Mouse (Mus musculus) thymus, postnatal 0 days (tissue): ENCODE data around the gene Olfr566. TPM values are rescaled to one million over a fixed set of nuclear protein-coding genes. Genes with fewer than 3 reads are reported as not detected.

ENCODE experiments used
- DNase-seq: peaks from one replicate; pipeline ENCODE4 v3.0.0-alpha.2; 2015; ENCODE audit warnings: low spot score
- polyA plus RNA-seq: library from polyadenylated mRNA; unstranded; fragments of >200 nt; fragmentation: Nextera tagmentation; extraction: Ambion mirVana; gene quantifications from 2 replicates; pipeline ENCODE4 v1.2.1, GENCODE M21; 2015

Gene Olfr566
- polyA plus RNA-seq: not detected in 2 replicates

- no peak for DNase-seq
Measured at GRCm38 (mm10) chr7:102858665-102859064, at the start of gene Olfr566. Olfr566 (minus strand) TSS chr7:102858765.

- DNase-seq: no peak
Measured at GRCm38 (mm10) chr7:102890782-102891181, 32.2 kb upstream of the Olfr566 start, which contains the start of gene Olfr569. Olfr569 (minus strand) TSS chr7:102890882.

- DNase-seq: no peak
Measured at GRCm38 (mm10) chr7:102876822-102877221, 18.3 kb upstream of the Olfr566 start, which contains the start of gene Olfr568. Olfr568 (plus strand) TSS chr7:102877122.

- DNase-seq: no peak
Measured at GRCm38 (mm10) chr7:102855807-102856206, 2.8 kb downstream of the Olfr566 start.

Other genes with a start within 250 kb of the Olfr566 start
- gene Olfr553, start 240.5 kb downstream of the Olfr566 start, polyA plus RNA-seq: not detected in 2 replicates
- not detected in 2 replicates for gene Olfr554, start 220.3 kb downstream of the Olfr566 start, polyA plus RNA-seq
- gene Olfr555, start 199.9 kb downstream of the Olfr566 start, polyA plus RNA-seq: not detected in 2 replicates
- not detected in 2 replicates for gene Olfr556, start 193.9 kb downstream of the Olfr566 start, polyA plus RNA-seq
- 8.1 and 8.6 TPM in 2 replicates for gene Trim68, start 171.4 kb downstream of the Olfr566 start, polyA plus RNA-seq
- gene Olfr557, start 162.9 kb downstream of the Olfr566 start, polyA plus RNA-seq: not detected in 2 replicates
- gene Olfr558, start 156.6 kb downstream of the Olfr566 start, polyA plus RNA-seq: 0.37 and 0.38 TPM in 2 replicates
- not detected in 2 replicates for gene Olfr33, start 139.7 kb downstream of the Olfr566 start, polyA plus RNA-seq
- gene Olfr559, start 131.3 kb downstream of the Olfr566 start, polyA plus RNA-seq: not detected in 2 replicates
- not detected in 2 replicates for gene Olfr560, start 99.4 kb downstream of the Olfr566 start, polyA plus RNA-seq
- gene Olfr78, start 99.3 kb downstream of the Olfr566 start, polyA plus RNA-seq: 0.05 and 0.10 TPM in 2 replicates
- gene Olfr561, start 87.5 kb downstream of the Olfr566 start, polyA plus RNA-seq: not detected in 2 replicates
- not detected in 2 replicates for gene Olfr564, start 55.3 kb downstream of the Olfr566 start, polyA plus RNA-seq
- gene Olfr568, start 18.4 kb upstream of the Olfr566 start, polyA plus RNA-seq: not detected in 2 replicates
- gene Olfr569, start 32.1 kb upstream of the Olfr566 start, polyA plus RNA-seq: not detected in 2 replicates
- not detected in 2 replicates for gene Olfr570, start 35.8 kb upstream of the Olfr566 start, polyA plus RNA-seq
- not detected in 2 replicates for gene Olfr571, start 58.8 kb upstream of the Olfr566 start, polyA plus RNA-seq
- gene Olfr572, start 65.6 kb upstream of the Olfr566 start, polyA plus RNA-seq: not detected in 2 replicates
- not detected in 2 replicates for gene Olfr573-ps1, start 83.8 kb upstream of the Olfr566 start, polyA plus RNA-seq
- gene Olfr574, start 89.7 kb upstream of the Olfr566 start, polyA plus RNA-seq: not detected in 2 replicates
- not detected in 2 replicates for gene Olfr575, start 100.0 kb upstream of the Olfr566 start, polyA plus RNA-seq
- gene Olfr576, start 103.9 kb upstream of the Olfr566 start, polyA plus RNA-seq: not detected in 2 replicates
- gene Olfr577, start 117.2 kb upstream of the Olfr566 start, polyA plus RNA-seq: not detected in 2 replicates
- not detected in 2 replicates for gene Olfr578, start 130.6 kb upstream of the Olfr566 start, polyA plus RNA-seq
- gene Olfr582, start 179.3 kb upstream of the Olfr566 start, polyA plus RNA-seq: not detected in 2 replicates
- gene Olfr583, start 192.5 kb upstream of the Olfr566 start, polyA plus RNA-seq: not detected in 2 replicates
- gene Olfr584, start 223.1 kb upstream of the Olfr566 start, polyA plus RNA-seq: not detected in 2 replicates
- not detected in 2 replicates for gene Olfr585, start 239.0 kb upstream of the Olfr566 start, polyA plus RNA-seq